Mouse (Mus musculus) neutrophil, adult 59 days (primary cell): ENCODE data around the gene Prrg1. TPM values are rescaled to one million over a fixed set of nuclear protein-coding genes. Genes with fewer than 3 reads are reported as not detected.

ENCODE experiments used
- total RNA-seq, 2 experiments: library from RNA; stranded (reverse); gene quantifications; 1 replicate in 1 of 2; 2 replicates in 1 of 2; pipeline ENCODE4 v1.2.4; 2023

Gene Prrg1
- total RNA-seq, result 1 to 10 TPM in 1 of 2 experiments, under 1 TPM in 1; 0.87 to 2.1 TPM

DNA sequence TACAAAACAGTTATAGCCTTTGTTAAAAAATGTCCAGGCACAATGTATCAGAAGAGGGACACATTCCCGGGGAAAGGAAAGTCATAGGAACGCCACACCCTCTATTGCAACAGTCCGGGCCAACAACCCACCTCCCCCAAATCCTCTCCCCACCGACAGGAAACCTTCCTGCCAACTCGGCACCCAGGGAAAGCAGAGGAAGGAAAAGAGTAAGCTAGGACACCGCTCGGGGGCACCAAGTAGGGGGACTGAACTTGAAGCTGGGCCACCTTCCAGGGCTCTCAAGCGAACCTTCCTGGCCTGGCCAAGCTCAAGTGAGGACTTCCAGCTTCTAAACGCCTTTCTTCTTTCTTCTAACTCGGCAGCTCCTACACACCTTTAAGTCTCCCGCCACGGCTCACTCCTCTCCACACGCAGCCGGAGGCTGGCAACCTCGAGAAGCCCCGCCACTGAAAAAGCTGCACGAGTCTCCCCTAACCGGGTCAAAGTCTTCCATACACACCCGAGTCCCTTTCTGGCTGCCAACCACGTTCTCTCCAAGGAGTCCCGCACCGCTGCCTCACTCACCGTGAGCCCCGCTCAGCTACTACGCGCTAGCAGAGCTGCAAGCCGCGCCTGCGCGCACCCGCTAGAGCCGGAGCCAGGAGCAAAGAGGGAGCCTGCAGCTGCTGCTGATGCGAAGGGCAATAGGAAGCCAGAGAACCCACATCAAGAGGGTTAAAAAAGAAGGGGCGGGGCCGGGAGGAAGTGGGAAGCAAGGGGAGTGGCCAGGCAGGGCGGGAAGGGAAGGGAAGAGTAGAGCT is at the start of gene Prrg1:
TSS of gene Prrg1 (minus strand) at position 695 of the 803 bp plus-strand sequence.

Other genes with a start within 250 kb of the Prrg1 start
- not detected for gene 4930480E11Rik, start 214.3 kb downstream of the Prrg1 start, total RNA-seq
- not detected for gene Fam47c, start 153.9 kb upstream of the Prrg1 start, total RNA-seq